Mouse (Mus musculus) left cerebral cortex, postnatal 14 days (tissue): Measurements from ENCODE around the gene Irak4. TPM values are rescaled to one million over a fixed set of nuclear protein-coding genes. Genes with fewer than 3 reads are reported as not detected.

Source experiments
- DNase-seq, 2 experiments: peaks; one replicate each; pipeline ENCODE4 v3.0.0; 2021 to 2022; ENCODE audit warnings: low spot score in 2 of 2, mixed read lengths in 1 of 2
- intact Hi-C: fragments of 180-260 bp; cut with DNase I; formaldehyde crosslinking; loops from one replicate; pipeline ENCODE4 v1.15.1; 2025
- long read RNA-seq, 2 experiments: library from polyadenylated mRNA; stranded (forward); transcript quantifications; one replicate each; pipeline ENCODE4 v2.0.0; 2021
- total RNA-seq, 2 experiments: library from RNA; stranded (reverse); gene quantifications; 2 replicates each; pipeline ENCODE4 v1.2.3; 2021

Irak4 gene
- total RNA-seq = 1 to 10 TPM; 1.8 to 1.9 TPM
- long read RNA-seq, experiment 1, partial matches to known transcripts = 0 of 6 reads
- long read RNA-seq, experiment 1, other reads (novel, unspliced or antisense) = 4 of 6 reads
- long read RNA-seq, experiment 2, partial matches to known transcripts = 0 of 9 reads
- long read RNA-seq, experiment 2, other reads (novel, unspliced or antisense) = 9 of 9 reads

GRCm38 (mm10) chr15:94543409-94544051 is at the start of gene Irak4, which contains the start of gene Pus7l:
TSS of gene Irak4 (plus strand) at chr15:94543643.
TSS of gene Pus7l (minus strand) at chr15:94543547.
- intact Hi-C loops = no loop called here
- peak; percentile 93 for DNase-seq

GRCm38 (mm10) chr15:94494445-94494844 is 49.0 kb upstream of the Irak4 start:
- DNase-seq = no peak
- intact Hi-C loops = no loop called here

- intact Hi-C loops = no loop called here
- no peak for DNase-seq
Measured at GRCm38 (mm10) chr15:94495936-94496335, 47.5 kb upstream of the Irak4 start.

GRCm38 (mm10) chr15:94499260-94499659 is 44.2 kb upstream of the Irak4 start:
- intact Hi-C loops = no loop called here

GRCm38 (mm10) chr15:94503451-94504215 is 39.8 kb upstream of the Irak4 start:
- no peak for DNase-seq
- intact Hi-C loops = no loop called here

More at GRCm38 (mm10) chr15:94499260-94499659, 44.2 kb upstream of the Irak4 start:
- DNase-seq = no peak

GRCm38 (mm10) chr15:94517913-94518491 is 25.4 kb upstream of the Irak4 start:
- DNase-seq = no peak
- intact Hi-C loops = no loop called here

- peak; percentile 48 to 68 for DNase-seq
- intact Hi-C loops = loop anchor here (1.0 to 2.0 kb wide), 2 partner anchors 178 to 255 kb away; no protein-coding TSS in a partner anchor
Measured at GRCm38 (mm10) chr15:94520205-94520900, 23.1 kb upstream of the Irak4 start.

GRCm38 (mm10) chr15:94520959-94521358 is 22.5 kb upstream of the Irak4 start:
- DNase-seq = no peak
- intact Hi-C loops = loop anchor here (1.0 to 2.0 kb wide), 2 partner anchors 178 to 256 kb away; no protein-coding TSS in a partner anchor

- intact Hi-C loops = no loop called here
- no peak for DNase-seq
Measured at GRCm38 (mm10) chr15:94523251-94523650, 20.2 kb upstream of the Irak4 start.

- DNase-seq = no peak
- intact Hi-C loops = no loop called here
Measured at GRCm38 (mm10) chr15:94524956-94525355, 18.5 kb upstream of the Irak4 start.

- intact Hi-C loops = no loop called here
- DNase-seq = no peak
Measured at GRCm38 (mm10) chr15:94530519-94530918, 12.9 kb upstream of the Irak4 start.

GRCm38 (mm10) chr15:94532306-94532705 is 11.1 kb upstream of the Irak4 start:
- intact Hi-C loops = no loop called here
- no peak for DNase-seq

- no peak for DNase-seq
- intact Hi-C loops = no loop called here
Measured at GRCm38 (mm10) chr15:94532956-94533355, 10.5 kb upstream of the Irak4 start.

GRCm38 (mm10) chr15:94535521-94535920 is 7.9 kb upstream of the Irak4 start:
- intact Hi-C loops = no loop called here
- no peak for DNase-seq

- intact Hi-C loops = no loop called here
- no peak for DNase-seq
Measured at GRCm38 (mm10) chr15:94539296-94539695, 4.1 kb upstream of the Irak4 start.

GRCm38 (mm10) chr15:94542567-94543408 is 655 bp upstream of the Irak4 start:
- intact Hi-C loops = no loop called here
- DNase-seq = no peak

GRCm38 (mm10) chr15:94544052-94544636 is 701 bp downstream of the Irak4 start:
- intact Hi-C loops = no loop called here
- no peak for DNase-seq

- DNase-seq = no peak
- intact Hi-C loops = loop anchor here (5.0 kb wide), 1 partner anchor 42 kb away; the partner anchor contains the start of gene Twf1
Measured at GRCm38 (mm10) chr15:94544844-94545243, 1.4 kb downstream of the Irak4 start.
